Mouse (Mus musculus) 416B (cell line): Measurements from ENCODE around the gene Eif3c.

ENCODE experiments used
- DNase-seq: peaks from one replicate; pipeline ENCODE4 v3.0.0; 2011; ENCODE audit warnings: low read depth

Gene Eif3c

DNA sequence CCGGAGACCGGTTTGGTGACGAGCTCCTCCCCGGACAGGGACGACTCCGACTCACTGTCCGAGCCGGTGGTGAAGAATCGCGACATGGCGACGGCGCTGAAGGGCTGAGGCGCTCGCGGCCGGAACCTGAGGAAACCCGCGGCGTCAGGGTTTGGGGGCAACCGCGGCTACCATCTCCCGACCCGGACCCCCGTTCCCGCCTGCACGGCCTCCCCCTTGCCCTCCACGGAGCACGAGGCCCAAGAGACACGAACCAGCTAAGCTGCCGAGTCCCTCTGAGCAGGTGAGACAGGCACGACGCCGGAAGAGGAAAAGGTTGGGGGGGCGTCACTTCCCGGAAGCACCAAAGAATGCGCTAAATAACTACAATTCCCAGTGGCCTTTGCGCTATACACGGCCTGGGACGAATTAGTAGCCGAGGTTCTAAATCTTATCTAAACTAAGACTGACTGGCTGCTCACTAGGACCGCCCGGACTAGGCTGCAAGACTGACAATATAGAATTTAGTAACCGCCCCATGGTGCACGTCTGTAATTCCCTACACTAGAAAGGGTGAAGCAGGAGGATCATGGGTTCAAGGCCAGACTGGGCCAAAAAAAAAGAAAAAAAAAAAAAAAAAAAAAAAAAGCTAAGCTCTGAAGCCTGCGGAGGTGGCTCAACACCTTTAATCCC lies at the start of gene Eif3c:
Gene Eif3c, minus strand, starts transcription at position 318 of the 672 bp plus-strand sequence.
- peak; percentile 96 for DNase-seq

- DNase-seq: peak; percentile 24
Measured at GRCm38 (mm10) chr7:126612736-126613135, 46.5 kb upstream of the Eif3c start.

DNA sequence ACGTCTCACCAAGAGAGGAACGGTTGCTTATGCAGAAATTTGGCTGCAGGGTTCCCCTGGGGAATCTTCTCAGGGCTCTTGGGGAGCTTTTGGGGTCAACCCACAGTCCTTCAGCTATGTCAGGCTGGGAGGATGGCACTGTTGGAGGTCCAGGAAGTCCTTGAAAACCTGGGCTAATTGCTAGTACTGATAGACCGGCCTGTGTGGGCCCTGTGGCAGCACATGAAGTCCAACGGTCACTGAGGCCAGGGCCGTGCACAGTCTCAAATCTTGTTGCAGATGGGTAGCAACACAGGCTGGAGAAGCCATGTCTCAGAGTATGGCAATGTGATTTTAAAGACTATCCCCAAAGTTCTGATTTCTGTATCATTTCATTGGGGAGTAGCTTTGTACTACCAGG lies 41.6 kb upstream of the Eif3c start:
- no peak for DNase-seq

DNA sequence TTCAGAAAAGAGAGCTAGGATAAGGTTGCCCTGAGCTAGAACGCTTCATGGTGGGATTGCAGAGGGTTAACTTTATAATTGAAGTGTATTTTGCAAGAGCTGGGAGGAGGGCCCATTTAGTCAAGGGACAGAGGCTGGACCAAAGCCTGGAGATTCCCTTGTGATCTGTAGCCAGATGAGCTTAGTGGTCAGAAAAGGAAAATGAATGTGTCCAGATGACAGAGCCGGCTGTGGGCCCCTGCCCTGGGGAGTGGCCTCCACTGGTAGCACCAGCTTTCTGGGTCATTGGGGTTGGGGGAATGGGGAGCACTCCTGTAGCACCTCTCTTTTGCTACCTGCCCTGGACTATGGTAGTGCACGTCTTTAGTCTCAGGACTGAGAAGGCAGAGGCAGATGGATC lies 40.9 kb upstream of the Eif3c start:
- no peak for DNase-seq

- DNase-seq: peak; percentile 73
Measured at GRCm38 (mm10) chr7:126606611-126607010, 40.4 kb upstream of the Eif3c start.

DNA sequence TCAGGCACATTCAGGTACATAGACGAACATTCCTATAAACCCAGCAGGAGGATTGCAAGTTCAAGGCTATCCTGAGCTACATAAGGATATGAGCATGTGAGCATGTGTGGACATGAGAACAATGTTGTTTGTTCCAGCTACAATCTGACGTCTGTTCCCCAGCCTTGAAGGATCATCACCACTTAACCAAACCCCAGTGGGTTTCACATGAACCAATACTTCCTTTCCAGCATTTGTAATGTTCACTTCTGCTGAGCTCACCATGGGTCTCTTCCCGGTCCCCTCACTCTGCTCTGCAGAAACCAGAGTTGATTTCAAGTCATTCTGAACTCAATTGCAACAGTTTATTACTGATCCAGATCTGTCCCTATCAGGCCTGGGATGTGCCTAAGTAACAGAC lies 36.4 kb upstream of the Eif3c start:
- DNase-seq: no peak

- no peak for DNase-seq
Measured at GRCm38 (mm10) chr7:126601896-126602295, 35.7 kb upstream of the Eif3c start.

- peak; percentile 72 for DNase-seq
Measured at GRCm38 (mm10) chr7:126598919-126599318, 32.7 kb upstream of the Eif3c start.

GRCm38 (mm10) chr7:126596414-126596813 lies 30.2 kb upstream of the Eif3c start:
- peak; percentile 62 for DNase-seq

- DNase-seq: no peak
Measured at GRCm38 (mm10) chr7:126595890-126596289, 29.7 kb upstream of the Eif3c start.

DNA sequence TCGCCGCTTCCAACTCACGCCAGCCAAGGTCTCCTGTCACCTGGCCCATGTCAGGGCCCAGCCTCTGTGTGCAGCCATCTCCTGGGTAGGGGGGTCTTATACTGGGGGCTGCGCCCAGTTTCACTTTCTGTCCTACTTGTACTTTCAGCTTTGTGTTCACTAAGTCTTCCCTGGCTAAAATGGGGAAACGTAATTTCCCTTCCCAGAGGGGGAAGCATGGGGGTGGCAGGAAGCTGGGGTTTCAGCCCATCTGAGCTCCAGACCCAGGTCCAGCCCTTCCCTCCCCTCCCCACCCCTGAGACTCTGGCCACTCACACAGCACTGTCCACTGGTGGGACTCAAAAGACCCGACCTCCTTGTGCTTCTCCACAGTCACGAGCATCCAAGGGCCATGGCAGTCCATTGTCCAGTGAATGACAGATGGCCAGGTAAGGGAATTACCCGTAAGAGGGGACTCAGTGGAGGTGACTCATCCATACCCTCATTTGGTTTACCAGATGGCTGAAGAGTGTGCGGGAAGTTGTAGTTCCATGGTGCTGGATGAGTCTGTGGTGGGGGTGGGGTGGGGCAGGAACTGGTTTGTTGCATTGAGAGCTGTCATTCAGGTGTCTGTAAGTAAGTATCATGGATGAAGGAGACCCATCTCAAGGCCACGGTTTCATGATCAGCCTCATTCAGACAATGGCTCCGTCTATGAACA lies 28.8 kb upstream of the Eif3c start, which contains the start of gene Il27:
Gene Il27, minus strand, starts transcription at position 80 of the 700 bp plus-strand sequence.
- no peak for DNase-seq

DNA sequence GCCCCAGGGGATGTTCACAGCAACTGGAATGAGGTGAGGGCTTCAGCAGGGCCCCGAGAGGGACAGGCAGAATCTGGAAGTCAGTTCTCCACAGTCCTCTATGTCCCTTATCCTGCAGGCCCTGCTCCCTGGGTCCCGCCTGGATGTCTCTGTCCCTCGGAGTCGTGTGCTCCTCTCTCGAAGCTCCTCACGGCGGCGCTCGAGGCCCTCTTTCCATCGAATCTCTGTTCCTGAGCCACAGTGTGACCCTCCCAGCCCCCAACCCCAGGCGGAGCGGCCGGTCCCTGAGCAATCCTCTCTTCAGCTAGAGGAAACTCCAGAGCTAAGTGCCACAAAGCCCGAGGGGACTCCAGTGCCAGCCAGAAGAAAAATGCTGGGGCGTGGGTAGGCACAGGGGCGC lies 21.6 kb upstream of the Eif3c start:
- DNase-seq: no peak

DNA sequence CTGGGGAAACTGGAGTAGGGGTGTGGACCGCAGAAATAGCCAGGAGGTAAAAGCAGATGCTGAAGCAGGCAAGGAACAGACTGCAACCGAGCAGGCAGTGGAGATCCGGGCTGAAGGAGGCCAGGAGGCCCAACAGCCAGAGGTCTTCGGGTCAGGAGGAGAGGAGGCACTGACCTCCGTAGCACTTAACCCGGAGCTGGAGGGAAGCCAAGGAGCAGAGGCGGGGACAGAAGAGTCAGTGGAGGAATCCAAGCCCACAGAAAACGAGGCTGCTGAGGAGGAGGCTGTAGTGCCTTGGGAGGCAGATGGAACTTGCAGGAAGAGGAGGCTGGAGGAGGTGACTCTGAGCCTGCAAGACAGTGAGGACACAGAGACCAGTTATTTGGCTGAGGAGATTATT lies 20.6 kb upstream of the Eif3c start:
- no peak for DNase-seq

GRCm38 (mm10) chr7:126585717-126586116 lies 19.5 kb upstream of the Eif3c start, which contains the start of gene Cln3:
Cln3 (minus strand) TSS chr7:126585817.
- DNase-seq: no peak

DNA sequence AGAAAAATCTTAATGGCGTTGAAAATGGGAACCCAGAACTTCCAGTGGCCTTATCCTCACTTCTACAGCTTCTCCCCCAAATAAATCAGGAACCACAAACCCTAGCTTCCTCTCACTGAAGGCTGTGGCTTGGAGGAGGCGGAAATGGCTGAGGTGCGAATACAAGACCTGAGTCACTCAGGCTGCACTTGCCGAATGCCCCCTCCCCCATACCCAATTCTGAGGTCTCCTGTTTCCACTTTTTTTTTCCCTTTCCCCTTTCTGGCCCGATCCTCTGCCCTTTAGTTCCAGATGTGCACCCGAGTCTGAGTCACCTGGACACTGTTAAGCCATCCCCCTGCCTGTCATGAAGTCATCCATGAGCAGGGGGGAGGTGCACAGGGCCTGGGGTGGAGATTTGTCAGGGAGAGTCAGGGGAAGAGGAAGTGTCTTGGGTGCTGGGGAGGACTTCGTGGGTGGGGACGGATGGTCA lies 18.3 kb upstream of the Eif3c start, which contains the start of gene Apobr:
Gene Apobr, plus strand, starts transcription at position 437 of the 472 bp plus-strand sequence.
- peak; percentile 86 for DNase-seq

- DNase-seq: peak; percentile 57
Measured at GRCm38 (mm10) chr7:126583761-126584160, 17.6 kb upstream of the Eif3c start.

DNA sequence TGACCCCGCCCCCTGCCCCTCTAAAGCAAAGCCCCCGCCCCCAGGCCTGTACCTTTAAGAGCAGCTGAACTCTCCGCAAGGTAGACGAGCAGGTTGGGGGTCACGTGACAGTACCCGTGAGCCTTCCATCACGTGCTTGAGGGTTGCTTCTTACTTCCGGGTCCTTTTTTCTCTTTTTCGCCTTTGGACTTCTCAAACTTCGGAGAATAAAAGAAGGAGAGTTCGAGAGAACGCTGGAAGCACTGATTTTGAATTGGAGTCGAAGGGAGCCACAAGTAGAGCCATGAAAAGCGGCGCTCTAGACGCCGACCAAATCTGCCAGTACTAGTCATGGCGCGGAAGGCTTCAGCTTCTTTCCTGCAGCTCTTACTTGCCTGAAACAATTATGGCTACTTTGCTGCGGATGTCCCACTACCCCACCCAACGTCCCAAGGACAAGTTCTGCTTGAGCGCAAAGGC lies 17.1 kb upstream of the Eif3c start:
- peak; percentile 93 for DNase-seq

- DNase-seq: no peak
Measured at GRCm38 (mm10) chr7:126582759-126583158, 16.5 kb upstream of the Eif3c start.

GRCm38 (mm10) chr7:126581661-126582060 lies 15.4 kb upstream of the Eif3c start:
- no peak for DNase-seq

DNA sequence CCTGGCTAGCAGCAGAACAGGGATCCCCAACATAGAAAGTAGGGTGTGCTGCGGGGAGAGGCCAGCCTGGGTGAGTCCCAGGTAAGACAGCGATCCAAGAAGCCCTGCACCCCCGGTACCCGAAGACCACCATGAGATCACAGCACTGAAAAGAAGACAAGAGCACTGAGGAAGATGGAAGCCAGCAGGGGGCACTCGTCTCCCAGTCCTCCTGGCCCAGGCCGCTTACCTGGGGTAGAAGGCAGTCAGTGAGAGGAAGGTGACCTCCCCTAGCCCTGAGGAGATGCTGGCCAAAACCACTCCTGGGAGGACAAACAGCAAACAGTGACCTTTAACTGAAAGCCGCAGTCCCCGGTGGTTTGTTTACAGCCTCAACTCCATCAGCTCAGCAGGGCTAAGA lies 13.0 kb upstream of the Eif3c start:
- DNase-seq: no peak

DNA sequence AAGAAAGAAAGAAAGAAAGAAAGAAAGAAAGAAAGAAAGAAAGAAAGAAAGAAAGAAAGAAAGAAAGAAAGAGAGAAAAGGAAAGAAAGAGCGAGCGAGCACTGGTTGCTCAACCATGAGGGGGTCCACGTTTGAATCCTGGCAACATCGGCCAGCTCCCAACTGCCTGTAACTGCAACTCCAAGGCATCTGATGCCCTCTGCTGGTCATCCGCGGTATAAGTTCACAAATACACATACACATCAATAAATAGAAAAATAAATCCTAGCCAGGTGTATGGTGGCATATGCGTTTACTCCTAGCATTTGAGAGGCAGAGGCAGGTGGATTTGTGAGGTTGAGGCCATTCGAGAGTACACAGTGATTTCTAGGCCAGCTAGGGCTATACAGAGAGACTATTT lies 10.7 kb upstream of the Eif3c start:
- peak; percentile 80 for DNase-seq

DNA sequence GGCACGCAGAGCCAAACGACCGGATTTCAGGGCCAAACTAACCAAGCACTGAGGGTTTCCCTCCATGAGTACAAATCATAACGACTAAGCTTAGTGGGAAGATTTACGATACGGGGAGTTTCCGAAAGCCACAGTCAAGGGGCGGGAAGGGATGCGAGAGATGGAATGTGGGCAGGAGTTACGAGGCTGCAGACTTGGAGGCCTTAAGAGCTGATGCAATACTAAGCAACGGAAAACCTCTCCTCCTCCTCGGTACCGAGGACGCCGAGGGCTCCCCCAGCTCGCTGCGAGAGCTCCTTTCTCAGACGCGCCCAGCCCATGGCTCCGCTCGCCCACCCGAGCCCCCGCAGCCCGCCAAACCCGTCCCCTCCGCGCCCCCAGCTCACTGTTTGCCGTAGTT lies 518 bp downstream of the Eif3c start:
- DNase-seq: peak; percentile 74

DNA sequence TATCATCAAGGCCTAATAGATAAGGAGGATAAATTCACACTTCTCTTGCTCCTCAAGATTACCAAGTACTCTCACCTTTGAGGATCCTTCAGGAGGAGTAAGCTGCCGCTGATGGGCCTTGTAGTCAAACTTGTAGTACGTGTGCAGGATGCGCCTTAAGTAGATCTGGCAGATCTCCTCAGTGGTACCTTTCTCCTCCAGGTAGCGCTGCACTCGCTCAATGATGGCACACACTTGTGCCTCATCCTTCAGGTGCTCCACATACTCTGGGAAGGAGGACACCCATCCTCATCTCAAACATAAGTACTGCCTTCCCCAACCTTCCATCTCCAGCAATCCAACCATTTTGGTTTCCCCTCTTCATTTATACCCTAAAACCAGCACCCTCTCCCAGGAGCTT lies 9.6 kb downstream of the Eif3c start:
- no peak for DNase-seq
